Mouse (Mus musculus): ENCODE measurements around the gene Fkbp5. TPM values are rescaled to one million over a fixed set of nuclear protein-coding genes. Genes with fewer than 3 reads are reported as not detected.
"Not testable (repeated sequence)": the region's sequence is repeated elsewhere in the genome, so short reads cannot be mapped to it uniquely, and the experiment has no call there.

Gene Fkbp5
- polyA plus RNA-seq, 1 experiment from 2014 or later: 32.6 TPM

DNA sequence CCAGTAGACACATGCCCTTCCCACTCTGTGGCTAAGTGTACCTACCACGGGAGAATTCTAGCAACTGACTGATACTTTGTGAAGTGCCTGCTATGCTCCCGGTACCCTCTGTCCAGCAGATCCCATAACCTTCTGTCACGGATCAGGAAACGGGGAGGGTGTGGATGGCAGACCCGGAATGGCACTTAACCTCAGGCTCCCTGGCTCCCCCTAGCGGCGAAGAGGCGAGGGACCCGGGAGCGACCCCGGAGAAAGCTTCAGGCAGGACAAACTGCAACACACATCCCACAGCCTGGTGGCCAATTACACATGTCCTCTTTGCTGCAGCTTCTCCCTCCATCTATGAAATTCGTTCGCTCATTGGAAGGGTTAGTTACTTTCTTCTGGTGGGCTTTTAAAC, 148.9 kb downstream of the Fkbp5 start:
- H3K36me3 ChIP-seq: no peaks in the 10 kb centered on the region
- no peak overlapping the region for H3K4me2 ChIP-seq (replicated peaks)
- H3K4me1 ChIP-seq: peaks cover 10% of the 10 kb centered on the region
- H3K27me3 ChIP-seq: peaks cover 38% of the 10 kb centered on the region
- 5% methylated on average over 13 of the region's 13 CpGs for WGBS
- no peak overlapping the region for H3K9ac ChIP-seq
- no peak for ATAC-seq (ENCODE audit: low FRiP score)
- no peak overlapping the region for H3K27ac ChIP-seq
- H3K4me3 ChIP-seq: no peak overlapping the region
- H3K9me3 ChIP-seq (replicated peaks): no peaks in the 10 kb centered on the region

DNA sequence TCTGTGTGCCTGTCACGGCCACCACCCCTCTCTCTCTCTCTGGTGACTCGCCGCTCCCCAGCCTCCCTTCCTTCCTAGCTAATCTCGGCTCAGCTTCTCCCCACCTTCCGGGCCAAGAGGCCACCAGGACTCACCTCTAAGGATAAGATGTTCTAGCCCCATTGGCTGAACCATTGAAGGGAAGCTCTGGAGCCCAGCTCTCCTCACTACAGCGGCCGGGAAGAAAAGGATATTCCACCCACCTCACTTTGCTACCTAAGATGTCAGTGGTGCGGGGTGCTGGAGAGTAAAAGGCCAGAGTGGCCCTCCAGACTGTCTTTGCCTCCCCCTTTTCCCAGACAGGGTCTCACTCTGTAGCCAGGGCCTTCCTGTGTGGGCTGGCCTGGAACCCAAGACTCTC, 152.2 kb downstream of the Fkbp5 start, which contains the start of gene Tulp1:
Gene Tulp1 (minus strand): TSS at position 101 of the 400 bp plus-strand sequence.
- Histone ChIP-seq H3K4me3 (peak within 1 kb of the TSS; percentile 17), H3K4me1 (peaks cover 24% of the 10 kb centered on the region), H3K36me3 (no peaks in the 10 kb centered on the region), H3K9ac (no peak within 1 kb of the TSS), H3K9me3 (replicated peaks) (no peaks in the 10 kb centered on the region), H3K4me2 (replicated peaks) (peak within 1 kb of the TSS; percentile 45), H3K27me3 (peaks cover 63% of the 10 kb centered on the region), H3K27ac (no peak within 1 kb of the TSS)
- no peak for ATAC-seq (ENCODE audit: low FRiP score)
- 28% methylated on average over 8 of the region's 8 CpGs for WGBS

DNA sequence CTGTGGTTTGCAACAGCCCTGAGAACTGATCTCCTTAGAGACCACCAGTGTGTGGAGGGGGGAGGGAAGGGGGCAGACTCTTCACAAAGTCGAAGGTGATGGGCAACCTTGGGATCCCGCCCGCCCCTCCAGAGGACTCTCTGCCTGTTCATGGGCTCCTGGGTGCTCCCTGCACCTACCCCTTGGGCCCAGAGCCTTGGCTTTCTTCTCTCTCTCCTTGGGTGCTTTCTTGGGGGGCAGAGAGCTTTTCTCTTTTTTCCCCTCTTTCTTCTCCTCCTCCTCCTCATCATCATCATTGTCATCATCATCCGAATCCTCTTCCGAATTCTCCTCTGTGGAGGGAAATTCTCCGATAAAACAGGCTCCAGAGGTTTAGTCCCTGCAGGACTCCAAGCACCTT, 153.8 kb downstream of the Fkbp5 start:
- Histone ChIP-seq H3K4me1 (peaks cover 24% of the 10 kb centered on the region), H3K27me3 (peaks cover 78% of the 10 kb centered on the region), H3K36me3 (no peaks in the 10 kb centered on the region), H3K4me3 (peak overlapping the region; percentile 17; the same call in 1 of the 2 replicates), H3K9ac (no peak overlapping the region), H3K27ac (no peak overlapping the region), H3K9me3 (replicated peaks) (no peaks in the 10 kb centered on the region), H3K4me2 (replicated peaks) (peak overlapping the region; percentile 61)
- no peak for ATAC-seq (ENCODE audit: low FRiP score)
- 10% methylated on average over 6 of the region's 6 CpGs for WGBS

DNA sequence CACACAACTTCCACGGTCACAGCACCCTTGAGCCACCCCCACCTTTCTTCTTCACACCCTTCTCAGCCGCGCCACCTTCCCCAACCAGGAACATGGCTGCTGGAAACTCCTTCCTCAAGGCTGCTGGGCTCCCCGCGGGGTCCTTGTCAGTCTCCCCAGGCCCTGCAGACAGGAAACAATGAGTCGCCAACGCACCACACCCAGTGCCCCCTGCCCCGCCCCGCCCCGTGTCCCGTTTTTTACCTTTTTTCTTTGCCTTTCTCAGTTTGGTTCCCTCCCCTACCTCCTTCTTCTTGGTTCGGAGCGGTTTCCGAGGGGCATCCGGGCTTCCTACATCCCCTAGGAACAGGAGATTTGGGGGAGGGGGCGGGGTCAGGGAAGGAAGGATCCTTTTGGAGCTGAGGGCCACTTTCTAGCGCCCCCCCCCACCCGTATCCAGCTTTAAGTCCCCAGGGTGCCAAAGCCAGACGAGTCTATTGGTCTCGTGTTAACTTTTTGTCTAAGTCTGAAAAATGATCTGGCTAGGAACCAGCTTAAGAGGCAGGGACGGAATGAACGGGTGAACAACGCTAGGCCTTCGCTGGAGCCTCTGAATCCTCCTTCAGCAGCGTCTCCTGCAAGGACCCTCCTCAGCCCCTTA, 154.6 kb downstream of the Fkbp5 start:
- 1% methylated on average over 25 of the region's 25 CpGs for WGBS
- no peaks in the 10 kb centered on the region for H3K36me3 ChIP-seq

DNA sequence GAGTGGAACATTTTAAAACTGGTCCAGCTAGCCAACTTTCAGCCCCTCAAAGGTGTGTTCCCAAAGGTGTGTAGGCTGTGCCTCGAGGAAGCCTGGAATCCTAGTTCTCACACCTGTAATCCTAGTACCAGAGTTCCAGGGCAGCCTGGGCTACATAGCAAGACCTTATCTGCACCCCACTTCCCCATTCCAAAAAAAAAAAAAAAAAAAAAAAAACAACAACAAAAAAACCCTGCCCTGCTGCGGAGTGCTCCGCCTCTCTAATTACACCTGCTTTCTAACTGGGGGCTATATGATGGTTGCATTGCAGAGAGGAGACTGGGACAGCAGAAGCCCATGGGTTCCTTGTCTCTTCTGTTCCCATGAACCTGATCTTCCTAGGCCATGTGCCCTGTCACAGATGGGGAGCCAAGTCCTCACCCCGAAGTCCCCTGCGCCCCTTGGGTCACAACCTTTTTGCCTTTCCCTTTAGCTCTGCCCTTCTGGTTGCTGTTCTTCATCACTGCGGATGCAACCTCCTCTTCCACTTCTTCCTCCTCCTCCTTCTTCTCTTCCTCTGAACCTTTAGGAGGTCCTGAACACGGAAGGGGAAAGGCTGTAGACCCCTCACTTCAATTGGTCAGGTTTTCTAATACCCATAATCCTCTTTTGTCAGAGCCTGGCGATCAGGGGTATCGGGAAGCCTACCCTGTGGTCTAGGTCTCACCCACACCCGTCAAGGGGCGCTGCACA, 155.2 kb downstream of the Fkbp5 start:
- no peak for ATAC-seq (ENCODE audit: low FRiP score)
- Histone ChIP-seq H3K4me2 (replicated peaks) (peak overlapping the region; percentile 61), H3K4me1 (peaks cover 24% of the 10 kb centered on the region), H3K9ac (peak overlapping the region; percentile 52; the same call in 1 of the 2 replicates), H3K27me3 (peaks cover 86% of the 10 kb centered on the region), H3K27ac (no peak overlapping the region), H3K4me3 (peak overlapping the region; percentile 33), H3K9me3 (replicated peaks) (no peaks in the 10 kb centered on the region), H3K36me3 (no peaks in the 10 kb centered on the region)
- 38% methylated on average over 11 of the region's 11 CpGs for WGBS

More for the DNA sequence above, 154.6 kb downstream of the Fkbp5 start:
- H3K27me3 ChIP-seq: peaks cover 85% of the 10 kb centered on the region
- H3K9ac ChIP-seq: peak overlapping the region; percentile 52; the same call in 1 of the 2 replicates
- peak overlapping the region; percentile 61 for H3K4me2 ChIP-seq (replicated peaks)
- H3K4me3 ChIP-seq: peak overlapping the region; percentile 33
- H3K27ac ChIP-seq: no peak overlapping the region
- ATAC-seq (ENCODE audit: low FRiP score): no peak
- H3K4me1 ChIP-seq: peaks cover 24% of the 10 kb centered on the region
- no peaks in the 10 kb centered on the region for H3K9me3 ChIP-seq (replicated peaks)

DNA sequence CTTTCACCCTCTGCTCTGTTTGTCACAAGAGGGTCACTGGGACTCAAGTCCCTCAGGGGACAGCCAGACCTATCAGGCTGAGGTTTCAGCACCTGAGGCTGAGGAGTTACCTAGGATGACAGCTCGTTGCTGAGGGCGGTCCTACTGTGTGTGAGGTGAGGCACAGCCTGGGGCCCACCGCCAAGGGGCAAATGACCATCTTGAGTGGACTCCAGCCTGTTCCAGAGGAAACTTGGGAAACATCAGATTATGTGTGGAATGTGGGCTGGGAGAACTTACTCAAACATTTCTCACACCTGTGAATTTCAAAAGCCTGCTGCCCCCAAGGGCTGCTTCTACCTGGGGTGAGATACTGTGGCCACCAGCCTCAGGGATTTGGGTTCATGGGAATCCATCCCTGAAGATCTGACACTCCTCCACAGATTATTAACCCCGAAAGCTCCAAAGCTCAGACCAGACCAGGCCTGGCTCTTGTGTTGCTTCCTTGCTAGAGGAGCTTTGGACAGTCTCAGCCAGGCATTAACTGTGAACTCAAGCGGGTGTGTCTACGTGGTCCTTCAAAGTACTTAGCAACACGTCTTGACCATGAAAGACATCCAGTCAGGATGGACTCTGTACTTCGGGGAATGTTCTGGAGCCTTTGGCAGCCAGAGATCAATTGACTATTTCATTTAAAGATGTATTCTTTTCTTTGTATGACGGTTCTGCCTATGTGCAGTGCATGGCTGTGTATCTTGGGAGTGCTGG, 156.6 kb downstream of the Fkbp5 start:
- Histone ChIP-seq H3K27me3 (peaks cover 82% of the 10 kb centered on the region), H3K4me3 (no peak overlapping the region), H3K4me1 (peaks cover 24% of the 10 kb centered on the region), H3K27ac (no peak overlapping the region), H3K9ac (no peak overlapping the region), H3K4me2 (replicated peaks) (no peak overlapping the region), H3K36me3 (no peaks in the 10 kb centered on the region), H3K9me3 (replicated peaks) (no peaks in the 10 kb centered on the region)
- 81% methylated on average over 9 of the region's 9 CpGs for whole genome bisulfite sequencing
- ATAC-seq (ENCODE audit: low FRiP score): no peak

DNA sequence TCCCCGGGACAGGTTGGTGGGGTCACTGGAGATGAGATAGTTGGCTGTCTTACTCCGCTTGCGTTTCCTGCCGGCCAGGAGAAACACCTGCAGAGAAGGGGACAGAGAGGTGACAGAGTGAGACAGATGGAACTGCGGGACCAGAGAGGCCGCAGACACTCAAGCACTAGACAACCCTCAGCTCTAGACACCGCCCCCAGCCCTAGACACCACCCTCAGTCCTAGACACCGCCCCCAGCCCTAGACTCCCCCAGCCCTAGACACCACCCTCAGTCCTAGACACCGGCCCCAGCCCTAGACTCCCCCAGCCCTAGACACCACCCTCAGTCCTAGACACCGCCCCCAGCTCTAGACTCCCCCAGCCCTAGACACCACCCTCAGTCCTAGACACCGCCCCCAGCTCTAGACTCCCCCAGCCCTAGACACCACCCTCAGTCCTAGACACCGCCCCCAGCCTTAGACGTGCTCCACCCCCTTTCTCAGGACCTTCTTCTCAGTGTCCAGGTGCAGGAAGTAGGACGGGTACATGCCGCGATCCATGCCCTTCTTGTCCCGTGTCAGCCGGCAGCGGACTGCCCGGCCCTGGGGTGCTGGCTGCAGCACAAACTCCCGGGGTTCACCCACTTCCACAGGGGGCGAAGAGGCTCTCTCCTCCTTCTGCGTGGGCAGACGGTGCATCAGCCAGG, 158.6 kb downstream of the Fkbp5 start:
- H3K27ac ChIP-seq; H3K4me3 ChIP-seq; H3K9me3 ChIP-seq (replicated peaks); ATAC-seq (ENCODE audit: low FRiP score); H3K36me3 ChIP-seq; H3K9ac ChIP-seq; H3K4me2 ChIP-seq (replicated peaks): not testable (repeated sequence)
- H3K4me1 ChIP-seq: peaks cover 16% of the 10 kb centered on the region
- 12% methylated on average over 22 of the region's 24 CpGs for WGBS
- H3K27me3 ChIP-seq: peaks cover 69% of the 10 kb centered on the region

DNA sequence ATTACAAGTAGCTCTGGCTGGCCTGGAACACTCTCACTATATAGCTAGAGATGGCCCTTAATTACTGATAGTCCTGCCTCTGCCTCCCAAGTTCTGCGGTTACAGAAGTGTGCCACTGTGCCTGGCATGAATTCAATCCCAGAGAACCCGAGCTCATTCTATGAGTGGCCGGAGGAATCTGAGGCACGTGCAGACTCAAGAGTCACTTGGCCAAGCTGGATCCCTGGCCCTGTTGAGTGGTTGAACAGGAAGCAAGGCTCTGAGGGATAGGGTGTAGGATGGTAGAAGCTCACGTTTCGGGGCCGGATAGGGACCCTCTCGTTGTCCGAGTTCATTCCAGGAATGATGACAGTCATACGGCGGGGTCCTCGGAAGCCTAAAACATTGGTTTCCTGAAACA, 161.5 kb downstream of the Fkbp5 start:
- Histone ChIP-seq H3K27me3 (peaks cover 69% of the 10 kb centered on the region), H3K4me2 (replicated peaks) (no peak overlapping the region), H3K27ac (no peak overlapping the region), H3K9me3 (replicated peaks) (no peaks in the 10 kb centered on the region), H3K4me1 (peaks cover 10% of the 10 kb centered on the region; the same call in 1 of the 2 replicates), H3K4me3 (no peak overlapping the region), H3K36me3 (no peaks in the 10 kb centered on the region), H3K9ac (no peak overlapping the region)
- 88% methylated on average over 12 of the region's 12 CpGs for WGBS
- no peak for ATAC-seq (ENCODE audit: low FRiP score)

DNA sequence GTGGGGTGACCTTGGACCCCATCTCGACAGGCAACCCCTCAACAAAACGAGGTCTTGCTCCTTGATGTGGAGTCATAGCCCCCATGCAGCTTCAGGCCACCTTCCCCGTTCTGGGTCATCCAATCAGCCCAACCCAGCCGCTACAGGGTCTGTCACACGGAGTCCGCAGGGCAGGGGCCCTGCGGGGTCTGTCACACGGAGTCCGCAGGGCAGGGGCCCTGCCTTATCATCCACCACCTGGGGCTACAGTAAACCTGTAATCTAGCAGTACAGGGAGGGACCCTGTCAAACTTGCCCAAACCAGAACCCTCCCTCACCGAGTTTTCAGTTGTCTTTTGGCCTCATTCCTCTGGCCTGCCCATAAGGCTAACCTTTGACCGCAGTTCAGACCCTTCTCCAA, 165.3 kb downstream of the Fkbp5 start:
- Histone ChIP-seq H3K4me3 (no peak overlapping the region), H3K4me1 (peaks cover 37% of the 10 kb centered on the region), H3K9me3 (replicated peaks) (no peaks in the 10 kb centered on the region), H3K4me2 (replicated peaks) (peak overlapping the region; percentile 81; the same call in 1 of the 2 replicates), H3K36me3 (no peaks in the 10 kb centered on the region), H3K27ac (no peak overlapping the region), H3K9ac (no peak overlapping the region), H3K27me3 (peaks cover 46% of the 10 kb centered on the region)
- no peak for ATAC-seq (ENCODE audit: low FRiP score)
- 11% methylated on average over 11 of the region's 11 CpGs for WGBS

DNA sequence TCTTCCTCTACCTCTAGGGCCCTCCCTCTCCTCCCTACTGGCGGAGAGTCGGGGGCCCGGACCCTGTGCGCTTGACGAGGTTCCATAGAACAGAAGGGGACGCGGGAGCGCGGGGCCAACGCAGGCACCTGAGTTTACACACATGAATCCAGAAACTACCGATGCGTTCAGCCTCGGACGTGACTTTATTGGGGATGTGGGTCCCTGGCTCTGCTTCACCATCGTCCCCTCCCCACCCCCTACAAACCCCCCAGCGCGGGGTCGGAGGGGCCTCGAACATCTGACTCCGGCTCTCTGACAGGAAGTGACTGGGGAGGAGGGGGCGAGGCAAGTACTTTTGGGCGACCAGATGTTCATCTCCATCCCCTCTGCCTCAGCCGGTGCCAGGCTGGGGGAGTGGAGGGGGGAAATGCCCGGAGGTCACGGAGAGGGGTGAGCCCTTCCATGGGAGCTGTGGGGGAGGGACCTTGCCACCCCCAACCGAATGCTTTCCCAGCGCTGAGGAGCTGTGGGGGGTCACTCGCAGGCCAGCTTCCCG, 165.9 kb downstream of the Fkbp5 start:
- Histone ChIP-seq H3K27me3 (peaks cover 45% of the 10 kb centered on the region), H3K36me3 (no peaks in the 10 kb centered on the region), H3K27ac (peak overlapping the region; percentile 83), H3K4me1 (peaks cover 38% of the 10 kb centered on the region), H3K9ac (peak overlapping the region; percentile 81), H3K4me3 (peak overlapping the region; percentile 63), H3K9me3 (replicated peaks) (no peaks in the 10 kb centered on the region), H3K4me2 (replicated peaks) (peak overlapping the region; percentile 81)
- WGBS: 1% methylated on average over 29 of the region's 29 CpGs
- ATAC-seq (ENCODE audit: low FRiP score): peak; percentile 15; the same call in 1 of the 2 replicates

DNA sequence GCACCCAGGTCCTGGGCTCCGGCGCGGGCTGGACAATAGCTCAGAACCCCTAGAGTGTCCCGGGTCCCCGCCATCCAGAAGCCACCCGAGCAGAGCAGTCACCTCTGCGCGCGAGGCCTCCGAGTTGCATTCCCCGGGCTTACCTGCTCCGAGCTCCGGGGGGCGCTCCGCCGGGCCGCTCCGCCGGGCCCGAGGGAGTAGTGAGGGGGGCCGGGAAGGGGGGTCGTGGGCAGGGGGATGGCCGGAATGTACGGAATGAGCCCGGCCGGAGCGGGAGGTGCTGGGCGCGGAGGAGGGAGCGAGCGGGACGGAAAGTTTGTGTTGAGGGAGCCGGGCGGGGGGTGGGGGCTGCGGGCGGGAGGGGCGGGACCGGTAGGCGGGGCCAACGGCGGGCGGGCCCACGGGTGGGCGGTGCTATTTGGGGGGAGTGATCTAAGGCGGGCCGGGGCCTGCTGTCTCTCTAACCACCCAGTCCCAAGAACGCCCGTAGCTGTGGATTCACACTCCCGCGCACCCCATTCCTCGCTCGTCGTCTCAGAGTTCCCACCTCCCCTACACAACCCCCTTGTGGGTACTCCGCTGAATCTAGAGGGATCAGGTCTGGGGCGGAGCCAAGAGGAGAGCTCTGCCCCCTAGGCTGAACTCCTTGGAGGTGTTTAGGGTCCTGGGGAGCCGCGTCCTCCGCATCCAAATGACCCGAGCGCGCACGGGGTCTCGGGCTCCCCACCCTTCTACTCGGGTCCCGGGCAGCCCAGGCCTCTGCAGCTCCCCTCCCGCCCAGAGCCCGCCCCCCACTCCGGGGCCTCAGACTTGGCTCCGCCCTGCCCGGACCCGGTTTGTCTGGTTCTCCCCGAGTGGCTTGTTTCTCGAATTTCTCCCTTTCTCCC, 166.6 kb downstream of the Fkbp5 start, which contains the start of gene Tead3:
Gene Tead3 (minus strand): TSS at position 352 of the 887 bp plus-strand sequence.
- peak within 1 kb of the TSS; percentile 83 for H3K27ac ChIP-seq

More for the DNA sequence above, 166.6 kb downstream of the Fkbp5 start, which contains the start of gene Tead3:
- Histone ChIP-seq H3K4me3 (peak within 1 kb of the TSS; percentile 63), H3K9ac (peak within 1 kb of the TSS; percentile 81), H3K36me3 (no peaks in the 10 kb centered on the region), H3K27me3 (peaks cover 47% of the 10 kb centered on the region), H3K9me3 (replicated peaks) (no peaks in the 10 kb centered on the region), H3K4me1 (peaks cover 45% of the 10 kb centered on the region), H3K4me2 (replicated peaks) (peak within 1 kb of the TSS; percentile 81)
- WGBS: under 1% methylated on average over 53 of the region's 73 CpGs
- ATAC-seq (ENCODE audit: low FRiP score): peak; percentile 79
